Mouse (Mus musculus): ENCODE results near the gene Ubl3. TPM values are rescaled to one million over a fixed set of nuclear protein-coding genes. Genes with fewer than 3 reads are reported as not detected.

The Ubl3 gene
- polyA plus RNA-seq, 1 experiment from 2014 or later, result 55.0 TPM

- Histone ChIP-seq H3K4me2 (peak overlapping the region; percentile 91), H3K4me3 (peak overlapping the region; percentile 81; the same call in 1 of the 2 replicates), H3K36me3 (no peaks in the 10 kb centered on the region), H3K27ac (replicated peaks) (no peak overlapping the region), H3K9ac (no peak overlapping the region), H3K4me1 (peaks cover 70% of the 10 kb centered on the region), H3K9me3 (no peaks in the 10 kb centered on the region), H3K27me3 (replicated peaks) (no peaks in the 10 kb centered on the region)
- ATAC-seq (ENCODE audit: extremely low read depth, insufficient number of reproducible peaks, low FRiP score, low TSS enrichment), result no peak
- WGBS, result 18% methylated on average over 4 of the region's 4 CpGs
Observed at GRCm38 (mm10) chr5:148549307-148549706, 3.3 kb downstream of the Ubl3 start.

GRCm38 (mm10) chr5:148548568-148548967, 4.0 kb downstream of the Ubl3 start:
- 64% methylated on average over 9 of the region's 9 CpGs for WGBS
- H3K4me2 ChIP-seq, result 0 out of 2 replicates have a peak overlapping the region, but pooled peaks have one; percentile 45
- no peak overlapping the region for H3K4me3 ChIP-seq
- H3K9ac ChIP-seq, result no peak overlapping the region
- ATAC-seq (ENCODE audit: extremely low read depth, insufficient number of reproducible peaks, low FRiP score, low TSS enrichment), result no peak
- H3K4me1 ChIP-seq, result peaks cover 63% of the 10 kb centered on the region
- no peaks in the 10 kb centered on the region for H3K27me3 ChIP-seq (replicated peaks)
- no peaks in the 10 kb centered on the region for H3K36me3 ChIP-seq
- no peaks in the 10 kb centered on the region for H3K9me3 ChIP-seq
- no peak overlapping the region for H3K27ac ChIP-seq (replicated peaks)

DNA sequence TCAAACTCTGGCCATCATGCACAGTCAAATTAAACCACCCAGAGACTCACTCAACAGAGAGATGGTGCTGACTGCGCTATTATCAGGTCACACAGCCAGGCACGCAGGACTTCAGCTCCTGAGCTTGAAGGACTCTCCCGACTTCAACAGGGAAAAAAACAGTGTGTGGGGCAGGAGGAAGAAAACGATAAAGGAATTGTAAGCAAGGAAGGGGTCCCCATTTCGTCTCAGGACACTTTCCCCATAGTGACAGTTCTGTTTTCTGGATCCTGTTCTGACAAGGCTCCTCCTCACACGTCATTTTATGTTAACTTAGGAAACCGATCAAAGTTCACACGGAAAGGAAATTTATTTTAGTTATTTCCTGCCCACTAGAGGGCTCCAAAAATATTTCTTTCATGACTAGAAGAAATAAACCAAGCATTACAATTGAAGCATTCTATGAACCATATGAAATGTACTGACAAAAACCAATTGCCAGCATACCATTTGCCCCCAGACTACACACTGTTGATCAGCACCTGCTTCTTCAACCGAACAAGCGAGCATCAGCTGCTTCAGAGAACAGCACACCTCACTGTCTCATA, 4.6 kb downstream of the Ubl3 start:
- Histone ChIP-seq H3K9ac (peak overlapping the region; percentile 50), H3K9me3 (no peaks in the 10 kb centered on the region), H3K4me2 (peak overlapping the region; percentile 45), H3K27ac (replicated peaks) (no peak overlapping the region), H3K27me3 (replicated peaks) (no peaks in the 10 kb centered on the region), H3K4me3 (no peak overlapping the region), H3K4me1 (peaks cover 61% of the 10 kb centered on the region), H3K36me3 (no peaks in the 10 kb centered on the region)
- 18% methylated on average over 10 of the region's 10 CpGs for WGBS
- no peak for ATAC-seq (ENCODE audit: extremely low read depth, insufficient number of reproducible peaks, low FRiP score, low TSS enrichment)

GRCm38 (mm10) chr5:148546970-148547369, 5.6 kb downstream of the Ubl3 start:
- no peaks in the 10 kb centered on the region for H3K27me3 ChIP-seq (replicated peaks)
- no peak for ATAC-seq (ENCODE audit: extremely low read depth, insufficient number of reproducible peaks, low FRiP score, low TSS enrichment)
- H3K4me3 ChIP-seq, result no peak overlapping the region
- H3K36me3 ChIP-seq, result no peaks in the 10 kb centered on the region
- no peak overlapping the region for H3K27ac ChIP-seq (replicated peaks)
- no peaks in the 10 kb centered on the region for H3K9me3 ChIP-seq
- no peak overlapping the region for H3K4me2 ChIP-seq
- 57% methylated on average over 2 of the region's 2 CpGs for WGBS
- 0 out of 2 replicates have a peak overlapping the region, but pooled peaks have one; percentile 2 for H3K9ac ChIP-seq
- H3K4me1 ChIP-seq, result peaks cover 70% of the 10 kb centered on the region

DNA sequence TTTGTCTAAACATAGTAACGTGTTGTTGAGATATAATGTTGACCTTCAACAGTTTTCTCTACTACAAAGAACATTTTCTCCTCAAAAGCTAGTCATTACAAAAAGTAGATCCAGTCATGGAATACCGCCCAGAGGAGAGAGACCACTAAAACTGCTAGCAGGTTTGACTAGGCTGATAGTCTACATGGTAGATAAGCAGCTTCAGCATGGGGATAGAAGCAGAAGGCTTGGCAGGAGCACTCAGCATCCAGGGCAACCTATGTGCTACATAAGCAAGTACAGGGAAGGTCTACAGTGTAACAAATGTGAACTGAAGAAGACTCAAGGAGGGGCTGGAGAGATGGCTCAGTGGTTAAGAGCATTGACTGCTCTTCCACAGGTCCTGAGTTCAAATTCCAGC, 7.9 kb downstream of the Ubl3 start:
- Histone ChIP-seq H3K4me1 (peaks cover 71% of the 10 kb centered on the region), H3K9ac (no peak overlapping the region), H3K27ac (replicated peaks) (no peak overlapping the region), H3K4me3 (no peak overlapping the region), H3K4me2 (no peak overlapping the region), H3K27me3 (replicated peaks) (no peaks in the 10 kb centered on the region), H3K9me3 (no peaks in the 10 kb centered on the region), H3K36me3 (no peaks in the 10 kb centered on the region)
- no peak for ATAC-seq (ENCODE audit: extremely low read depth, insufficient number of reproducible peaks, low FRiP score, low TSS enrichment)
- 84% methylated on average over 2 of the region's 2 CpGs for WGBS

- H3K36me3 ChIP-seq, result no peaks in the 10 kb centered on the region
- 0 out of 2 replicates have a peak overlapping the region, but pooled peaks have one; percentile 39 for H3K27ac ChIP-seq (replicated peaks)
- H3K4me2 ChIP-seq, result no peak overlapping the region
- no peak overlapping the region for H3K9ac ChIP-seq
- WGBS, result 23% methylated on average over 2 of the region's 2 CpGs
- no peaks in the 10 kb centered on the region for H3K9me3 ChIP-seq
- no peak for ATAC-seq (ENCODE audit: extremely low read depth, insufficient number of reproducible peaks, low FRiP score, low TSS enrichment)
- H3K27me3 ChIP-seq (replicated peaks), result no peaks in the 10 kb centered on the region
- H3K4me3 ChIP-seq, result no peak overlapping the region
- H3K4me1 ChIP-seq, result peaks cover 61% of the 10 kb centered on the region
Observed at GRCm38 (mm10) chr5:148542196-148542595, 10.4 kb downstream of the Ubl3 start.

DNA sequence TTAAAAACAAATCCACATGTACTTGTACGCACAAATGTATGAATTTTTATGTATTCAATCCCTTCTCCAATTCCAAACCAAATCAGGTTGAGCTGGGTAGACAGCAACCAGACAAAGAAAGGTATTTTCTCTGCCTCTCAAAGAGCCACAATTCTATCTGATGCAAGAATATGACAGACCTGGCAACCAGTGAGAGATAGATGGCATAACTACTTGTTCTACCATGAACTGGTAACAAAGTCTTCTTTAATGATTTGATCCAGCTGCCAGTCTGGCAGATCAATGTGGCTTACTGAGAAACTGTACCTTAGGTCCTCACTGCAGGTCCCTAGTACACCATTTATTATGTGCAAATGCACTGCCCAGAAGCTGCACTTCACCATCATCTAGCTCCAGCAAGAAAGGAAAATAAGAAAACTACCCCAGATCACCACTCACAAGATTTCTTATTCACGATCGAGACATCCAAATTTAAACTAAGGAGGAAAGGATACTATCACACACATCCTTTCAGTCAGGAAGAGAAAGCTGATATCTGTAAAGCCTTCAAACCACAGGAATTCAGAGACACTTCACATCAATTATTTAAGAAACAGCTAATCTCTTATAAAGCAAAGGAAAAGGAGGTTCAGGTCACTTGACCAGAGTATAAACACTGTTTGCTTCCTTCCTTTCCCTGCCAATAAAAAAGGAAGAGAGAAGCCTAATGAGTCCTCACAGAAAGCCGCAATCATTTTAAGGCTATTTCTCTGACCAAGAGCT, 16.7 kb downstream of the Ubl3 start:
- no peak overlapping the region for H3K9ac ChIP-seq
- peaks cover 66% of the 10 kb centered on the region for H3K4me1 ChIP-seq
- WGBS, result 60% methylated on average over 4 of the region's 4 CpGs
- ATAC-seq (ENCODE audit: extremely low read depth, insufficient number of reproducible peaks, low FRiP score, low TSS enrichment), result no peak
- H3K36me3 ChIP-seq, result no peaks in the 10 kb centered on the region
- H3K27me3 ChIP-seq (replicated peaks), result no peaks in the 10 kb centered on the region
- no peak overlapping the region for H3K4me2 ChIP-seq
- no peak overlapping the region for H3K4me3 ChIP-seq
- no peak overlapping the region for H3K27ac ChIP-seq (replicated peaks)
- no peaks in the 10 kb centered on the region for H3K9me3 ChIP-seq

- Histone ChIP-seq H3K9me3 (no peaks in the 10 kb centered on the region), H3K4me2 (peak overlapping the region; percentile 23; the same call in 1 of the 2 replicates), H3K27me3 (replicated peaks) (no peaks in the 10 kb centered on the region), H3K36me3 (no peaks in the 10 kb centered on the region), H3K4me1 (peaks cover 58% of the 10 kb centered on the region), H3K4me3 (no peak overlapping the region), H3K9ac (no peak overlapping the region), H3K27ac (replicated peaks) (0 out of 2 replicates have a peak overlapping the region, but pooled peaks have one; percentile 30)
- no peak for ATAC-seq (ENCODE audit: extremely low read depth, insufficient number of reproducible peaks, low FRiP score, low TSS enrichment)
- 52% methylated on average over 3 of the region's 3 CpGs for WGBS
Observed at GRCm38 (mm10) chr5:148534644-148535043, 17.9 kb downstream of the Ubl3 start.

GRCm38 (mm10) chr5:148533924-148534323, 18.7 kb downstream of the Ubl3 start:
- WGBS, result 44% methylated on average over 2 of the region's 2 CpGs

DNA sequence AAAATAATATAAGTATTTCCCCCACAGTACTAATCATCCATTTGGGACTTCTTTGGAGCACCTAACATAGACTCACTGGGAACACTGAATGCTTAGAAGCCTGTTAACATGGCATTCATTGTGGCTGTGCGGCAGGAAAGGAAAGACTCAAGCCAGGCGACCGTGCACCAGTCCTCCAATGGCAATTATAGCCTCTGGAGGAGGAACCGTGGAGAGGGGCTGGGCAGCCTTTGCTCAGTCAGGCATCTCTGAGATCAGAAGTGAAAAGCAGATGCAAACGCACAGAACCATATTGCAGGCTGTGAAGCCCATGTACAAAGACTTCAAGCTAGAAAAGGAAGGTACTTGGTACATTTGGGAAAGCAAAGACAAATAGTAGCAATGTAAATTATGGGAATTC, 20.4 kb downstream of the Ubl3 start:
- Histone ChIP-seq H3K9ac (no peak overlapping the region), H3K4me3 (no peak overlapping the region), H3K36me3 (no peaks in the 10 kb centered on the region), H3K9me3 (no peaks in the 10 kb centered on the region), H3K27ac (replicated peaks) (no peak overlapping the region), H3K4me1 (peaks cover 63% of the 10 kb centered on the region), H3K27me3 (replicated peaks) (no peaks in the 10 kb centered on the region), H3K4me2 (no peak overlapping the region)
- ATAC-seq (ENCODE audit: extremely low read depth, insufficient number of reproducible peaks, low FRiP score, low TSS enrichment), result no peak
- 62% methylated on average over 5 of the region's 5 CpGs for WGBS

More at GRCm38 (mm10) chr5:148533924-148534323, 18.7 kb downstream of the Ubl3 start:
- Histone ChIP-seq H3K27ac (replicated peaks) (no peak overlapping the region), H3K4me3 (no peak overlapping the region), H3K4me2 (no peak overlapping the region), H3K9me3 (no peaks in the 10 kb centered on the region), H3K36me3 (no peaks in the 10 kb centered on the region), H3K27me3 (replicated peaks) (no peaks in the 10 kb centered on the region), H3K9ac (no peak overlapping the region), H3K4me1 (peaks cover 52% of the 10 kb centered on the region)
- no peak for ATAC-seq (ENCODE audit: extremely low read depth, insufficient number of reproducible peaks, low FRiP score, low TSS enrichment)

GRCm38 (mm10) chr5:148527632-148528031, 25.0 kb downstream of the Ubl3 start:
- H3K27me3 ChIP-seq (replicated peaks), result no peaks in the 10 kb centered on the region
- H3K27ac ChIP-seq (replicated peaks), result no peak overlapping the region
- no peak for ATAC-seq (ENCODE audit: extremely low read depth, insufficient number of reproducible peaks, low FRiP score, low TSS enrichment)
- no peak overlapping the region for H3K4me3 ChIP-seq
- H3K36me3 ChIP-seq, result no peaks in the 10 kb centered on the region
- WGBS, result 31% methylated on average over 6 of the region's 6 CpGs
- H3K9me3 ChIP-seq, result no peaks in the 10 kb centered on the region
- no peak overlapping the region for H3K4me2 ChIP-seq
- no peak overlapping the region for H3K9ac ChIP-seq
- peaks cover 51% of the 10 kb centered on the region for H3K4me1 ChIP-seq
